In genomic region chr4:118409142-118409900, GRCm38 (mm10) we compare ENCODE assay signal across 8 mouse cellular contexts. TPM values are rescaled to one million over a fixed set of nuclear protein-coding genes. Genes with fewer than 3 reads are reported as not detected.
DNase-seq lines count a peak whose midpoint lies in the region; ATAC-seq and TF ChIP-seq lines count a peak whose summit lies in the region.

Szt2 (minus strand) TSS chr4:118409273.
Med8 (plus strand) TSS chr4:118409337.

- H3K9me3 ChIP-seq in MEL (replicated peaks; ENCODE audit: insufficient read depth, low read length) = no peaks in the 10 kb centered on the region
- no peaks in the 10 kb centered on the region for H3K9me3 ChIP-seq in lung, embryonic 16.5 days (ENCODE audit: control insufficient read depth, low read length)

- WGBS in cerebellum, adult 2 months = under 1% methylated on average over 53 of the region's 53 CpGs
- WGBS in lung, embryonic 16.5 days = under 1% methylated on average over 46 of the region's 53 CpGs

- peak; percentile 95 for DNase-seq in MEL (ENCODE audit: low read depth, low spot score)
- DNase-seq in cerebellum, adult 2 months = peak; percentile 89 to 93
- peak; percentile 92 for DNase-seq in forelimb bud, embryonic 11.5 days (ENCODE audit: low read depth, low spot score)
- peak; percentile 68 for DNase-seq in layer of hippocampus, adult 9-10 months (ENCODE audit: low spot score)
- DNase-seq in ovary, postnatal 10 days (ENCODE audit: low spot score) = peak; percentile 70
- DNase-seq in thymus, postnatal 10 days (ENCODE audit: low spot score in 2 of 2) = peak; percentile 84 to 87

- ATAC-seq in hematopoietic stem cell, adult 5-6 weeks (replicated peaks in 1 of 2; ENCODE audit: insufficient read depth in 1 of 2, low FRiP score in 2 of 2, low TSS enrichment in 1 of 2, low read depth in 1 of 2, poor library complexity in 2 of 2, severe bottlenecking in 2 of 2) = peak; percentile 95
- ATAC-seq in lung, embryonic 16.5 days (ENCODE audit: low read depth) = peak; percentile 97

- H3K4me1 ChIP-seq in MEL (ENCODE audit: control insufficient read depth in 1 of 2, insufficient read depth in 2 of 2, low read length in 2 of 2) = peaks cover 4 to 17% of the 10 kb centered on the region in 2 experiments; a peak in 3 of 4 replicates
- H3K4me1 ChIP-seq in cerebellum, adult 2 months (ENCODE audit: control insufficient read depth, insufficient read depth, low read length) = peaks cover 4% of the 10 kb centered on the region; the same call in 1 of the 2 replicates
- peaks cover 12% of the 10 kb centered on the region for H3K4me1 ChIP-seq in lung, embryonic 16.5 days (replicated peaks; ENCODE audit: control insufficient read depth, insufficient read depth, low read length)

- peak within 1 kb of the TSS; percentile 75 to 79 for H3K4me3 ChIP-seq in MEL (ENCODE audit: control insufficient read depth in 1 of 2, insufficient read depth in 1 of 2, low read depth in 2 of 2, low read length in 2 of 2)
- H3K4me3 ChIP-seq in cerebellum, adult 2 months (replicated peaks; ENCODE audit: insufficient read depth, low read depth, low read length) = peak within 1 kb of the TSS; percentile 93
- H3K4me3 ChIP-seq in lung, embryonic 16.5 days (ENCODE audit: low read length) = peak within 1 kb of the TSS; percentile 90

- H3K4me2 ChIP-seq in lung, embryonic 16.5 days (ENCODE audit: low read depth, low read length) = peak within 1 kb of the TSS; percentile 71

- H3K27me3 ChIP-seq in MEL (ENCODE audit: control insufficient read depth in 1 of 2, insufficient read depth in 2 of 2, low read length in 2 of 2) = no peaks in the 10 kb centered on the region
- no peaks in the 10 kb centered on the region for H3K27me3 ChIP-seq in cerebellum, adult 2 months (ENCODE audit: control insufficient read depth, insufficient read depth, low read length)
- H3K27me3 ChIP-seq in lung, embryonic 16.5 days (ENCODE audit: control insufficient read depth, insufficient read depth, low read depth, low read length) = no peaks in the 10 kb centered on the region

- H3K27ac ChIP-seq in MEL (ENCODE audit: control insufficient read depth, low read depth, low read length) = peak within 1 kb of the TSS; percentile 55
- peak within 1 kb of the TSS; percentile 57 for H3K27ac ChIP-seq in cerebellum, adult 2 months (ENCODE audit: insufficient read depth, low read length)
- peak within 1 kb of the TSS; percentile 66 for H3K27ac ChIP-seq in lung, embryonic 16.5 days (ENCODE audit: low read length)

- no peak for TF ChIP-seq RAD21 in MEL (IDR thresholded peaks at IDR 0.05; ENCODE audit: low read depth, low read length)

- peak within 1 kb of the TSS; percentile 83 for H3K9ac ChIP-seq in MEL (ENCODE audit: control insufficient read depth, low read depth, low read length, poor library complexity, severe bottlenecking)
- H3K9ac ChIP-seq in lung, embryonic 16.5 days (ENCODE audit: low read length) = peak within 1 kb of the TSS; percentile 87

- TF ChIP-seq POLR2A in MEL (IDR thresholded peaks at IDR 0.05; ENCODE audit: control insufficient read depth in 1 of 2, insufficient read depth in 1 of 2, low read depth in 1 of 2, low read length in 2 of 2, poor library complexity in 1 of 2) = peak; percentile 64 to 91; a peak in 3 of 4 replicates
- peak; percentile 64; the same call in 1 of the 2 replicates for TF ChIP-seq POLR2A in cerebellum, adult 2 months (IDR thresholded peaks at IDR 0.05; ENCODE audit: borderline replicate concordance, insufficient read depth, low read length)

- no peak for TF ChIP-seq EP300 in MEL (IDR thresholded peaks at IDR 0.05; ENCODE audit: low read depth in 1 of 2, low read length in 2 of 2)

- H3K36me3 ChIP-seq in MEL (ENCODE audit: control insufficient read depth in 1 of 2, insufficient read depth in 2 of 2, low read length in 2 of 2) = peaks cover 2 to 13% of the 10 kb centered on the region in 2 experiments
- H3K36me3 ChIP-seq in lung, embryonic 16.5 days (ENCODE audit: control insufficient read depth, insufficient read depth, low read length) = peaks cover 26% of the 10 kb centered on the region

- TF ChIP-seq CTCF in MEL (IDR thresholded peaks at IDR 0.05 in 2 of 3, conservative IDR thresholded peaks at IDR 0.05 in 1 of 3; ENCODE audit: control insufficient read depth in 1 of 3, insufficient read depth in 1 of 3, low read depth in 2 of 3, low read length in 3 of 3, poor library complexity in 1 of 3, severe bottlenecking in 1 of 3) = no peak
- no peak for TF ChIP-seq CTCF in cerebellum, adult 2 months (IDR thresholded peaks at IDR 0.05; ENCODE audit: borderline replicate concordance, insufficient read depth, low read depth, low read length)

- peaks cover 18% of the 10 kb centered on the region for H3K79me2 ChIP-seq in MEL (ENCODE audit: control insufficient read depth, insufficient read depth, low read length, poor library complexity)

TF ChIP-seq in MEL, 35 proteins besides CTCF, POLR2A, EP300 and RAD21:
- TF ChIP-seq NELFE (IDR thresholded peaks at IDR 0.05; ENCODE audit: low read depth, low read length) (peak; percentile 78), BHLHE40 (IDR thresholded peaks at IDR 0.05; ENCODE audit: borderline replicate concordance, low read depth, low read length) (no peak), HCFC1 (IDR thresholded peaks at IDR 0.05; ENCODE audit: low read depth, low read length) (peak; percentile 92), MAZ (IDR thresholded peaks at IDR 0.05; ENCODE audit: low read depth, low read length) (no peak; the same call in 1 of the 2 replicates), GATA1 (IDR thresholded peaks at IDR 0.05; ENCODE audit: low read depth, low read length) (no peak), ELF1 (IDR thresholded peaks at IDR 0.05; ENCODE audit: low read depth, low read length) (peak; percentile 96), USF1 (IDR thresholded peaks at IDR 0.05; ENCODE audit: low read depth, low read length) (no peak), GABPA (IDR thresholded peaks at IDR 0.05; ENCODE audit: low read depth, low read length) (no peak), ETS1 (IDR thresholded peaks at IDR 0.05; ENCODE audit: low read depth, low read length) (peak; percentile 37; the same call in 1 of the 2 replicates), MYC (IDR thresholded peaks at IDR 0.05; ENCODE audit: low read depth, low read length) (peak; percentile 13; the same call in 1 of the 2 replicates), TBP (IDR thresholded peaks at IDR 0.05; ENCODE audit: low read depth, low read length) (peak; percentile 85), MYB (IDR thresholded peaks at IDR 0.05; ENCODE audit: low read depth, low read length) (no peak), SMC3 (IDR thresholded peaks at IDR 0.05; ENCODE audit: low read depth, low read length) (no peak), POLR2AphosphoS2 (IDR thresholded peaks at IDR 0.05; ENCODE audit: low read length) (0 out of 2 replicates have a peak, but pooled peaks have one; percentile 56), CHD2 (IDR thresholded peaks at IDR 0.05; ENCODE audit: low read length) (peak; percentile 65), MXI1 (IDR thresholded peaks at IDR 0.05; ENCODE audit: low read depth, low read length) (peak; percentile 66; the same call in 1 of the 2 replicates), KAT2A (conservative IDR thresholded peaks at IDR 0.05; ENCODE audit: low read depth, low read length) (no peak; the same call in 1 of the 2 replicates), SIN3A (IDR thresholded peaks at IDR 0.05; ENCODE audit: low read length) (peak; percentile 80), MAX (IDR thresholded peaks at IDR 0.05; ENCODE audit: low read length) (no peak; the same call in 1 of the 2 replicates), MAFK (IDR thresholded peaks at IDR 0.05; ENCODE audit: borderline replicate concordance, low read depth, low read length) (no peak), ZNF384 (IDR thresholded peaks at IDR 0.05; ENCODE audit: low read depth, low read length) (no peak)
TF ChIP-seq in MEL: peak in this region for 10.

RNA-seq across cellular contexts. Expression of gene Szt2, which starts in this region (rescaled TPM):
- 5.7 and 7.3 TPM in 2 replicates for total RNA-seq in MEL (2012; rRNA removed)
- polyA plus RNA-seq in MEL (2012; ENCODE audit: insufficient read depth in 1 of 2, insufficient read length in 2 of 2, low read depth in 1 of 2, low replicate concordance in 2 of 2, missing spikeins in 1 of 2) = 10 to 100 TPM in 1 of 2 experiments, not detected in 1; 24.0 TPM
- 38.0 and 38.6 TPM in 2 replicates for polyA plus RNA-seq in cerebellum, adult 2 months (2012; rRNA removed)
- 5.2 and 7.0 TPM in 2 replicates for total RNA-seq in hematopoietic stem cell, adult 5-6 weeks (2017)
- 5.8 and 6.3 TPM in 2 replicates for polyA plus RNA-seq in lung, embryonic 16.5 days (2015; fragmentation: Nextera tagmentation; extraction: Ambion mirVana)

RNA-seq across cellular contexts. Expression of gene Med8, which starts in this region (rescaled TPM):
- 143 and 159 TPM in 2 replicates for total RNA-seq in MEL (2012; rRNA removed)
- 100 to 1,000 TPM in 1 of 2 experiments, 10 to 100 TPM in 1; 84.2 to 134 TPM for polyA plus RNA-seq in MEL (2012; ENCODE audit: insufficient read depth in 1 of 2, insufficient read length in 2 of 2, low read depth in 1 of 2, low replicate concordance in 2 of 2, missing spikeins in 1 of 2)
- polyA plus RNA-seq in cerebellum, adult 2 months (2012; rRNA removed) = 61.0 and 65.8 TPM in 2 replicates
- total RNA-seq in hematopoietic stem cell, adult 5-6 weeks (2017) = 35.9 and 70.3 TPM in 2 replicates
- polyA plus RNA-seq in lung, embryonic 16.5 days (2015; fragmentation: Nextera tagmentation; extraction: Ambion mirVana) = 87.8 and 90.1 TPM in 2 replicates

Comparison
In these comparisons a context has a peak if more than half of its experiments do, and no peak if none do; other contexts are left out.
1. Peak in every context shown above with its lines: DNase-seq, ATAC-seq, H3K4me3 ChIP-seq and H3K27ac ChIP-seq.